Mouse (Mus musculus) common myeloid progenitor, adult 5-6 weeks (primary cell): ENCODE data around the gene Eif4e3. TPM values are rescaled to one million over a fixed set of nuclear protein-coding genes. Genes with fewer than 3 reads are reported as not detected.

ENCODE experiments used
- ATAC-seq: replicated peaks from 2 replicates; pipeline ENCODE4 v1.8.0; 2016; ENCODE audit warnings: low read depth, mild to moderate bottlenecking, moderate TSS enrichment, inconsistent platforms; ENCODE audit not compliant: poor library complexity, severe bottlenecking
- total RNA-seq: library from RNA; stranded (forward); fragments of 200-1000, 187-1606 nt; gene quantifications from 2 replicates; pipeline ENCODE4 v1.2.3, GENCODE M21; 2017

The Eif4e3 gene
- total RNA-seq, 1 experiment from 2014 or later, result 26.9 TPM

GRCm38 (mm10) chr6:99667290-99667689 lies 719 bp upstream of the Eif4e3 start:
- ATAC-seq, result peak; percentile 67

GRCm38 (mm10) chr6:99665457-99666317 lies 884 bp downstream of the Eif4e3 start:
- ATAC-seq, result 0 out of 2 replicates have a peak, but pooled peaks have one; percentile 13

- ATAC-seq, result no peak
These were observed 3.3 kb downstream of the Eif4e3 start for GRCm38 (mm10) chr6:99663232-99663631.

GRCm38 (mm10) chr6:99660443-99660842 lies 6.1 kb downstream of the Eif4e3 start:
- ATAC-seq, result peak; percentile 29

- peak; percentile 40 for ATAC-seq
These were observed 8.0 kb downstream of the Eif4e3 start for GRCm38 (mm10) chr6:99658586-99658985.

GRCm38 (mm10) chr6:99656088-99656487 lies 10.5 kb downstream of the Eif4e3 start:
- ATAC-seq, result no peak

GRCm38 (mm10) chr6:99655488-99655887 lies 11.1 kb downstream of the Eif4e3 start:
- ATAC-seq, result peak; percentile 80

- ATAC-seq, result no peak
These were observed 12.2 kb downstream of the Eif4e3 start for GRCm38 (mm10) chr6:99654343-99654742.

- ATAC-seq, result no peak
These were observed 14.2 kb downstream of the Eif4e3 start for GRCm38 (mm10) chr6:99652341-99652740.

- peak; percentile 76 for ATAC-seq
These were observed 17.3 kb downstream of the Eif4e3 start for GRCm38 (mm10) chr6:99649307-99649706.

- no peak for ATAC-seq
These were observed 20.2 kb downstream of the Eif4e3 start for GRCm38 (mm10) chr6:99646344-99646743.

- no peak for ATAC-seq
These were observed 21.7 kb downstream of the Eif4e3 start for GRCm38 (mm10) chr6:99644876-99645275.

- ATAC-seq, result no peak
These were observed 22.2 kb downstream of the Eif4e3 start for GRCm38 (mm10) chr6:99644386-99644785.

GRCm38 (mm10) chr6:99643439-99644199 lies 23.0 kb downstream of the Eif4e3 start:
- ATAC-seq, result no peak

- ATAC-seq, result peak; percentile 62
These were observed 29.1 kb downstream of the Eif4e3 start for GRCm38 (mm10) chr6:99637456-99637855.

GRCm38 (mm10) chr6:99636801-99637200 lies 29.8 kb downstream of the Eif4e3 start:
- peak; percentile 58 for ATAC-seq

GRCm38 (mm10) chr6:99636121-99636520 lies 30.4 kb downstream of the Eif4e3 start:
- no peak for ATAC-seq

GRCm38 (mm10) chr6:99632121-99632980 lies 34.2 kb downstream of the Eif4e3 start:
- ATAC-seq, result no peak

- ATAC-seq, result no peak
These were observed 34.9 kb downstream of the Eif4e3 start for GRCm38 (mm10) chr6:99631637-99632036.
